Mouse (Mus musculus): ENCODE measurements around the gene Nms. TPM values are rescaled to one million over a fixed set of nuclear protein-coding genes. Genes with fewer than 3 reads are reported as not detected.

Gene Nms
- total and polyA plus RNA-seq, 2 experiments: not detected

DNA sequence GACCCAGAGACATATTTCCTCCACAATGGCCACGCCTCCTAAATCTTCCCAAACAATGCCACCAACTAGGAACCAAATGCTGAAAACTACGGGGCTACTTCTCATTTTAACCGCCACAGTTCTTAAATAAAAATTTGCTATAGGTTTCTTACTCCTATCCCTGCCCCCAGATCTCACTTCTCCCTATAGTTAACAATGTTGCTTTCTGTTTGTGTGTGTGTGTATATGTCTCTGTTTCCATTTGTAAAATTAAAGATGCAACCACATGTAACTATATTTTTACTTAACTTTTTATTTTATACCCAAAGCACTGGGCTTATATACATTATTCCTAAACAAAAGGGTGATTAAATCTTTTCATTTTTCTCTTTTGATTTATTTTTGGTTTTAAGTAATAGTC, 46.4 kb downstream of the Nms start, which contains the start of gene Pdcl3:
Gene Pdcl3 (plus strand): TSS at position 301 of the 400 bp plus-strand sequence.
- no peak for DNase-seq (ENCODE audit: extremely low read depth, low read depth, low spot score)
- TF ChIP-seq CTCF (IDR thresholded peaks at IDR 0.05; ENCODE audit: low read depth, low read length) (no peak), POLR2A (IDR thresholded peaks at IDR 0.05; ENCODE audit: extremely low read depth, insufficient read depth, low read length) (no peak)
- WGBS: 91% methylated on average over 3 of the region's 3 CpGs

DNA sequence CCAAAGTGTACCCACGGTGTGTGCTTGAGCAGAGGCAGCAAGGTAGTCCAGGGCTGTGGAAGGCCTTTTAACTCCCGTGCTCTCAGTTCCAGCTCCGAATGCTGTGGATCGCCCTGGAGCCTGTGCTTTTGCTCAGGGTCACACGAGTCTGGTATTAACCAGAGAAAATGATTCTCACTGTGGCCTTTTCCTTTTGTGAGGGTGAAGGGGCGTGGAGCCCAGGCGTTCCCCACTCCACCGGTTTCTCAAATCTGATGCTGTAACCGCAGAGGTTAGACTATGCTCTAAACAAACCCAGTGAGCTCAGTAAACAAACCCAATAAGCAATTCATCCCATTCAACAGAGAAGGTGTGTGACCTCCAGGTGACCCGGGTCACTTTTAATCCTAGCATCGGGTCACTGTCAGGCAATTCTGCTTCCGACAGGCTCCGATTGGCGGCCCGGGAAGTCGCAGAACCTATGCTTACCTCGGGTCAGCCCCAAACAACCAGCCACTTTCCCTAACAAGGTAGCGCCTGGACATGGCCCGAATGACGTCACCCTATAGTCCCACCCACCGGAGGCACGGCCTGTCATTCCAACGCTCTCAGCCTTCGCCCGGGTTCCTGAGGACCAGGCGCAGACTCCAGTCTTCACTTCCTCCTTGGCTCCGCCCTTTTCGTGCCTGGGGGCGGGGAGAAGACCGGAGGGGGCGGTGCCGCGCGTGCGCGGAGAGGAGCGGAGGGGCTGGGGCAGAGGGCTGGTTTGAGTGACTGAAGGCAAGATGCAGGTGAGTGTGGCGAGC, 48.3 kb downstream of the Nms start:
- Histone ChIP-seq H3K27me3 (ENCODE audit: control insufficient read depth, insufficient read depth, low read length) (no peaks in the 10 kb centered on the region), H3K9ac (ENCODE audit: low read depth, low read length) (peak overlapping the region; percentile 88), H3K36me3 (ENCODE audit: control insufficient read depth, insufficient read depth, low read length) (no peaks in the 10 kb centered on the region), H3K27ac (replicated peaks; ENCODE audit: insufficient read depth, low read depth, low read length) (peak overlapping the region; percentile 85), H3K4me3 (ENCODE audit: insufficient read depth, low read depth, low read length) (peak overlapping the region; percentile 94), H3K79me2 (ENCODE audit: control insufficient read depth, insufficient read depth, low read length) (peaks cover 6% of the 10 kb centered on the region; the same call in 1 of the 2 replicates), H3K4me1 (ENCODE audit: control insufficient read depth, insufficient read depth, low read length) (peaks cover 7% of the 10 kb centered on the region)
- 2% methylated on average over 38 of the region's 38 CpGs for WGBS
- peak; percentile 95 for DNase-seq (ENCODE audit: extremely low read depth, low read depth, low spot score)
- TF ChIP-seq CTCF (IDR thresholded peaks at IDR 0.05; ENCODE audit: low read depth, low read length) (no peak), POLR2A (IDR thresholded peaks at IDR 0.05; ENCODE audit: extremely low read depth, insufficient read depth, low read length) (peak; percentile 63; the same call in 1 of the 2 replicates)

More for the DNA sequence above, 46.4 kb downstream of the Nms start, which contains the start of gene Pdcl3:
- H3K4me1 ChIP-seq (ENCODE audit: control insufficient read depth, insufficient read depth, low read length): peaks cover 7% of the 10 kb centered on the region
- H3K79me2 ChIP-seq (ENCODE audit: control insufficient read depth, insufficient read depth, low read length): peaks cover 6% of the 10 kb centered on the region; the same call in 1 of the 2 replicates
- H3K27me3 ChIP-seq (ENCODE audit: control insufficient read depth, insufficient read depth, low read length): no peaks in the 10 kb centered on the region
- no peak within 1 kb of the TSS for H3K4me3 ChIP-seq (ENCODE audit: insufficient read depth, low read depth, low read length)
- no peaks in the 10 kb centered on the region for H3K36me3 ChIP-seq (ENCODE audit: control insufficient read depth, insufficient read depth, low read length)
- H3K9ac ChIP-seq (ENCODE audit: low read depth, low read length): no peak within 1 kb of the TSS
- no peak within 1 kb of the TSS for H3K27ac ChIP-seq (replicated peaks; ENCODE audit: insufficient read depth, low read depth, low read length)

DNA sequence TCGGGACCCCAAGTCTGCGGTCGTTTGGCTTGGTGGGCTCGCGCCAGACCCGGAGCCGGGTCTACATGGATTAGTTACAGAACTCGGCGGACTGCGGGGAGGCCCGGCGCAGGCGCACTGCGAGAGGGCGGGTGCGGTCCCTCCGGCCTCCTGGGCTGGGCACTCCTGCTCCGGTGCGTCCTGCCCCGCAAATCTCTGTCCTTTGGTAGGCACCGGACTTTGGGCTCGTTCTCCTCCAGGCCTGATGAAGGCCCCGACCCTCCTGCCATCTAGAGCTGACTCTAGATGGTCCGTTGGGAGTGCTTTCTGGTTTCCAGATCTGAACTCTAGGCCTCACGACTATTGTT, 48.9 kb downstream of the Nms start:
- H3K4me1 ChIP-seq (ENCODE audit: control insufficient read depth, insufficient read depth, low read length): peaks cover 7% of the 10 kb centered on the region
- peak overlapping the region; percentile 88 for H3K9ac ChIP-seq (ENCODE audit: low read depth, low read length)
- H3K27ac ChIP-seq (replicated peaks; ENCODE audit: insufficient read depth, low read depth, low read length): peak overlapping the region; percentile 85
- H3K4me3 ChIP-seq (ENCODE audit: insufficient read depth, low read depth, low read length): peak overlapping the region; percentile 94
- H3K27me3 ChIP-seq (ENCODE audit: control insufficient read depth, insufficient read depth, low read length): no peaks in the 10 kb centered on the region
- TF ChIP-seq CTCF (IDR thresholded peaks at IDR 0.05; ENCODE audit: low read depth, low read length) (no peak), POLR2A (IDR thresholded peaks at IDR 0.05; ENCODE audit: extremely low read depth, insufficient read depth, low read length) (no peak)
- peaks cover 6% of the 10 kb centered on the region; the same call in 1 of the 2 replicates for H3K79me2 ChIP-seq (ENCODE audit: control insufficient read depth, insufficient read depth, low read length)
- H3K36me3 ChIP-seq (ENCODE audit: control insufficient read depth, insufficient read depth, low read length): peaks cover 2% of the 10 kb centered on the region; the same call in 1 of the 2 replicates
- peak; percentile 63 for DNase-seq (ENCODE audit: extremely low read depth, low read depth, low spot score)
- under 1% methylated on average over 25 of the region's 25 CpGs for WGBS

DNA sequence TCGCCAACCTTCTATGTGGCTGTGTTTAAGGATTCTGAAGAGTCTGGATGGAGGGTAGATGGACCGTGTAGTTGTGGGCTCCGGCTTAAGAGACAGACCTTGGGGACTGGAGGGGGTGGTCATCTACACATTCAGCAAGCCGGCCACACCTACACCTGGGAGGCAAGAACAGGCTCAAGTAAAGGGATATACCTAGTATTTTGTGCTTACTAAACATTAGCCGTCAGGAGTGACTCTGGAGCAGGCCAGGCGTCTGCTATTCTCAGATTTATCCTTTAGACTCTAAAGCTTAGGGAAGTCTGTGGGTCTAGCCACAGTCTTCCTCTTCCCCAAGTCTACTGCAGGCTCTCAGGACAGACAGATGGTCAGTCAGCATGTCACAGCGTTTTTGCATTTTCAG, 49.4 kb downstream of the Nms start:
- H3K79me2 ChIP-seq (ENCODE audit: control insufficient read depth, insufficient read depth, low read length): peaks cover 6% of the 10 kb centered on the region; the same call in 1 of the 2 replicates
- no peak overlapping the region for H3K27ac ChIP-seq (replicated peaks; ENCODE audit: insufficient read depth, low read depth, low read length)
- H3K9ac ChIP-seq (ENCODE audit: low read depth, low read length): peak overlapping the region; percentile 88
- peaks cover 4% of the 10 kb centered on the region; the same call in 1 of the 2 replicates for H3K36me3 ChIP-seq (ENCODE audit: control insufficient read depth, insufficient read depth, low read length)
- peaks cover 7% of the 10 kb centered on the region for H3K4me1 ChIP-seq (ENCODE audit: control insufficient read depth, insufficient read depth, low read length)
- DNase-seq (ENCODE audit: extremely low read depth, low read depth, low spot score): no peak
- no peak for TF ChIP-seq CTCF (IDR thresholded peaks at IDR 0.05; ENCODE audit: low read depth, low read length)
- TF ChIP-seq POLR2A (IDR thresholded peaks at IDR 0.05; ENCODE audit: extremely low read depth, insufficient read depth, low read length): no peak
- H3K27me3 ChIP-seq (ENCODE audit: control insufficient read depth, insufficient read depth, low read length): no peaks in the 10 kb centered on the region
- H3K4me3 ChIP-seq (ENCODE audit: insufficient read depth, low read depth, low read length): peak overlapping the region; percentile 94
- 18% methylated on average over 7 of the region's 7 CpGs for WGBS

DNA sequence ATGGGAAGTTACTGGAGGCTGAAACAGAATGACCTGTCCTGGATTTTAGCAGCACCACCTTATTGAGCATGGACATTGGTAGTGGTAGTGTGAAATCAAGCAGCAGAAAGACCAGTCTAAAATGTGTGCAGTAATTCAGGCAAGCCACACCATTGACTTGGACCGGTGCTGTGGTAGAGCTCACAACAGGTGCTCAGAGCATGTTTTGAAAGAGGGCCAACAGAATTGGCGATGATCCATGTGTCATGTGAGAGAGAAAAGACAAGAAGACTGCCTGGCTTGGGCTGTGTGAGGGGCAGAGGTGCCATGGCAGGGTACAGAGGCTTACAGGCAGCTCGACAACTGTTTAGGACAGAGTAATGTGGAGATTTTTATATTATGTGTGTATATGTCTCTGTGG, 53.4 kb downstream of the Nms start:
- H3K9ac ChIP-seq (ENCODE audit: low read depth, low read length): no peak overlapping the region
- H3K79me2 ChIP-seq (ENCODE audit: control insufficient read depth, insufficient read depth, low read length): peaks cover 6% of the 10 kb centered on the region; the same call in 1 of the 2 replicates
- peak; percentile 40 for DNase-seq (ENCODE audit: extremely low read depth, low read depth, low spot score)
- no peak overlapping the region for H3K4me3 ChIP-seq (ENCODE audit: insufficient read depth, low read depth, low read length)
- H3K4me1 ChIP-seq (ENCODE audit: control insufficient read depth, insufficient read depth, low read length): peaks cover 5% of the 10 kb centered on the region
- H3K36me3 ChIP-seq (ENCODE audit: control insufficient read depth, insufficient read depth, low read length): peaks cover 28% of the 10 kb centered on the region
- TF ChIP-seq POLR2A (IDR thresholded peaks at IDR 0.05; ENCODE audit: extremely low read depth, insufficient read depth, low read length): no peak
- no peak overlapping the region for H3K27ac ChIP-seq (replicated peaks; ENCODE audit: insufficient read depth, low read depth, low read length)
- 62% methylated on average over 3 of the region's 3 CpGs for WGBS
- H3K27me3 ChIP-seq (ENCODE audit: control insufficient read depth, insufficient read depth, low read length): no peaks in the 10 kb centered on the region

Other genes with a start within 250 kb of the Nms start
- not detected in 2 replicates for gene Lonrf2, start 102.4 kb upstream of the Nms start, total RNA-seq (2014; rRNA removed)
- gene Lonrf2, start 102.4 kb upstream of the Nms start, polyA plus RNA-seq (2012; rRNA removed): not detected in 2 replicates
- gene Chst10, start 41.0 kb upstream of the Nms start, total RNA-seq (2014; rRNA removed): 0.07 and 0.09 TPM in 2 replicates
- 0.05 and 0.07 TPM in 2 replicates for gene Chst10, start 41.0 kb upstream of the Nms start, polyA plus RNA-seq (2012; rRNA removed)
- 14.7 and 19.0 TPM in 2 replicates for gene Pdcl3, start 46.5 kb downstream of the Nms start, total RNA-seq (2014; rRNA removed)
- 9.5 and 12.3 TPM in 2 replicates for gene Pdcl3, start 46.5 kb downstream of the Nms start, polyA plus RNA-seq (2012; rRNA removed)

Data from liver, adult 2 months (tissue).